10 mouse cellular contexts compared by ENCODE assay signal in the genomic region with DNA sequence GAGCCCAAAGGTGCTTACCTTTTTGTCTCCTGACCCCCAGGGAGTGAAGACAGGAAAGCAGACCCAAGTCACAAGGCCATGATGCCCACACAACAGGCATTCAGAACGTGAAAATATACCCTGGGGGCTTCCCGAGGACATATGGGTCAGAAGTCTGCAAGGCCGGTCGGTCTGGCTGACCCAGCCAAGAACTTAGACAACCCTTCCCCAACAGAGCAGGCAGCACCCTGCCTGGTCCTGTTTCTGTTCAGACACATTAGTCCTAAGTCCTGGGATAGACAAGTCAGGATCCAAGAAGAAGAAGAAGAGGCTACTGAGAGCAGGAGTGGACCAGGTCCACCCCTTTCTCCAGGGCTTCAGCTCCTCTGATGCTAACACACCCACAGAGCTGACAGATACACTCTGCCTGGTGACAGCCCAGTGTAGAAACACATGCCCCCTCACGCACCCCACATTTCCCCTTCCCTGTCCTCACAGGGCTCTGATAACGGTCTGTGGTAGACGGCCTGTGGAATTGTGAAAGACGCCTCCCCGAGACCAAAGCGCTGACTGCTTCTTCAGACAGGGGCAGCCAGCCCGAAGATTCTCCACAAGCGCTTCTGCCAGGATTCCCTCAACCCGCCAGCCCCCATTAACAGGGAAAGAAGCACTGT. TPM values are rescaled to one million over a fixed set of nuclear protein-coding genes. Genes with fewer than 3 reads are reported as not detected.
DNase-seq lines count a peak whose midpoint lies in the region; ATAC-seq and TF ChIP-seq lines count a peak whose summit lies in the region.
"Had no signal": no experiment of that assay in that cellular context is flagged by ENCODE, and none has a peak within 500 bp of the region (broad histone marks: within the 10 kb centered on the region; RNA-seq: fewer than 3 reads in every experiment).

No protein-coding gene starts in this region.

- H3K4me3 ChIP-seq in heart, embryonic 15.5 days: no peak overlapping the region
- no peak overlapping the region for H3K4me3 ChIP-seq in heart, adult 2 months
- H3K4me3 ChIP-seq in E14TG2a.4 (replicated peaks; ENCODE audit: low read length): peak overlapping the region; percentile 41
- no peak overlapping the region for H3K4me3 ChIP-seq in bone marrow macrophage, adult 2 months (ENCODE audit: insufficient read depth, low read length)
- H3K4me3 ChIP-seq in liver, postnatal 0 days (ENCODE audit: low read depth, low read length): peak overlapping the region; percentile 69
- H3K4me3 ChIP-seq in hindbrain, embryonic 13.5 days: no peak overlapping the region

- intact Hi-C loops in heart, adult 2 months (cut with DNase I): no loop called here

- no peak overlapping the region for H3K4me2 ChIP-seq in heart, embryonic 15.5 days
- H3K4me2 ChIP-seq in liver, postnatal 0 days (ENCODE audit: low read depth, low read length): peak overlapping the region; percentile 82
- H3K4me2 ChIP-seq in hindbrain, embryonic 13.5 days: no peak overlapping the region
- H3K4me2 ChIP-seq: midbrain, embryonic 11.5 days had no signal

- ATAC-seq in heart, embryonic 15.5 days (replicated peaks; ENCODE audit: insufficient number of reproducible peaks, insufficient read depth, low FRiP score, low read depth): no peak
- no peak for ATAC-seq in liver, postnatal 0 days
- no peak for ATAC-seq in hindbrain, embryonic 13.5 days (ENCODE audit: low FRiP score)

- H3K9me3 ChIP-seq in heart, embryonic 15.5 days (replicated peaks): no peaks in the 10 kb centered on the region
- no peaks in the 10 kb centered on the region for H3K9me3 ChIP-seq in E14TG2a.4 (ENCODE audit: low read length)
- H3K9me3 ChIP-seq in liver, postnatal 0 days (ENCODE audit: low read length): no peaks in the 10 kb centered on the region
- no peaks in the 10 kb centered on the region for H3K9me3 ChIP-seq in hindbrain, embryonic 13.5 days

- WGBS in heart, embryonic 15.5 days: 40% methylated on average over 13 of the region's 13 CpGs
- 63% methylated on average over 13 of the region's 13 CpGs for WGBS in heart, adult 2 months
- 30% methylated on average over 13 of the region's 13 CpGs for WGBS in liver, postnatal 0 days (ENCODE audit: insufficient replicate concordance)
- WGBS in hindbrain, embryonic 13.5 days: 82% methylated on average over 13 of the region's 13 CpGs

- TF ChIP-seq CTCF in heart, adult 2 months (IDR thresholded peaks at IDR 0.05): no peak
- TF ChIP-seq CTCF in E14TG2a.4 (conservative IDR thresholded peaks at IDR 0.05; ENCODE audit: low read length): no peak
- TF ChIP-seq CTCF in bone marrow macrophage, adult 2 months (IDR thresholded peaks at IDR 0.05; ENCODE audit: low read depth, low read length): no peak
- TF ChIP-seq CTCF in liver, postnatal 0 days (IDR thresholded peaks at IDR 0.05; ENCODE audit: low read depth): no peak

- TF ChIP-seq EP300 in heart, adult 2 months (IDR thresholded peaks at IDR 0.05; ENCODE audit: insufficient read depth, low read depth, low read length): no peak
- no peak for TF ChIP-seq EP300 in liver, postnatal 0 days (IDR thresholded peaks at IDR 0.05; ENCODE audit: low read depth)

- no peaks in the 10 kb centered on the region for H3K27me3 ChIP-seq in heart, embryonic 15.5 days
- no peaks in the 10 kb centered on the region for H3K27me3 ChIP-seq in heart, adult 2 months (ENCODE audit: control insufficient read depth, insufficient read depth, low read length)
- H3K27me3 ChIP-seq in E14TG2a.4 (ENCODE audit: insufficient read depth, low read length): no peaks in the 10 kb centered on the region
- H3K27me3 ChIP-seq in liver, postnatal 0 days (ENCODE audit: insufficient read depth, low read length): no peaks in the 10 kb centered on the region
- no peaks in the 10 kb centered on the region for H3K27me3 ChIP-seq in hindbrain, embryonic 13.5 days

- DNase-seq in heart, adult 2 months: no peak
- peak; percentile 60 for DNase-seq in liver, postnatal 0 days
- DNase-seq in thymus, postnatal 36 days: no peak
- DNase-seq: cerebellum, postnatal 25 days; kidney, postnatal 25 days had no signal

- no peaks in the 10 kb centered on the region for H3K79me2 ChIP-seq in heart, adult 2 months (replicated peaks; ENCODE audit: control insufficient read depth, insufficient read depth, low read length)

- peak overlapping the region; percentile 15; the same call in 1 of the 2 replicates for H3K27ac ChIP-seq in heart, embryonic 15.5 days
- H3K27ac ChIP-seq in heart, adult 2 months: no peak overlapping the region
- peak overlapping the region; percentile 69 for H3K27ac ChIP-seq in bone marrow macrophage, adult 2 months (ENCODE audit: insufficient read depth, low read depth, low read length)
- peak overlapping the region; percentile 97 for H3K27ac ChIP-seq in liver, postnatal 0 days (ENCODE audit: low read depth)
- no peak overlapping the region for H3K27ac ChIP-seq in hindbrain, embryonic 13.5 days

- H3K36me3 ChIP-seq in heart, embryonic 15.5 days: no peaks in the 10 kb centered on the region
- H3K36me3 ChIP-seq in heart, adult 2 months (ENCODE audit: control insufficient read depth, insufficient read depth, low read length): no peaks in the 10 kb centered on the region
- H3K36me3 ChIP-seq in E14TG2a.4 (ENCODE audit: insufficient read depth, low read length): peaks cover 72% of the 10 kb centered on the region
- H3K36me3 ChIP-seq in liver, postnatal 0 days (replicated peaks; ENCODE audit: insufficient read depth, low read length): peaks cover 23% of the 10 kb centered on the region
- peaks cover 6% of the 10 kb centered on the region; the same call in 1 of the 2 replicates for H3K36me3 ChIP-seq in hindbrain, embryonic 13.5 days

- TF ChIP-seq POLR2A in heart, adult 2 months (IDR thresholded peaks at IDR 0.05; ENCODE audit: insufficient read depth, low read depth, low read length): no peak
- TF ChIP-seq POLR2A in bone marrow macrophage, adult 2 months (IDR thresholded peaks at IDR 0.05; ENCODE audit: borderline replicate concordance, low read depth, low read length): no peak

- H3K4me1 ChIP-seq in heart, embryonic 15.5 days (replicated peaks): peaks cover 38% of the 10 kb centered on the region
- H3K4me1 ChIP-seq in heart, adult 2 months (ENCODE audit: control insufficient read depth, insufficient read depth, low read length): no peaks in the 10 kb centered on the region
- H3K4me1 ChIP-seq in E14TG2a.4 (replicated peaks; ENCODE audit: low read depth, low read length): peaks cover 100% of the 10 kb centered on the region
- H3K4me1 ChIP-seq in bone marrow macrophage, adult 2 months (ENCODE audit: control insufficient read depth, insufficient read depth, low read length): peaks cover 24% of the 10 kb centered on the region
- H3K4me1 ChIP-seq in liver, postnatal 0 days (ENCODE audit: insufficient read depth): peaks cover 44% of the 10 kb centered on the region
- H3K4me1 ChIP-seq in hindbrain, embryonic 13.5 days (replicated peaks): 0 out of 2 replicates have a peak, but pooled peaks cover 4% of the 10 kb centered on the region

- no peak overlapping the region for H3K9ac ChIP-seq in heart, embryonic 15.5 days
- H3K9ac ChIP-seq in heart, adult 2 months (ENCODE audit: low read depth, low read length): no peak overlapping the region
- peak overlapping the region; percentile 79 for H3K9ac ChIP-seq in liver, postnatal 0 days (replicated peaks)
- H3K9ac ChIP-seq in hindbrain, embryonic 13.5 days: no peak overlapping the region

RNA-seq across cellular contexts. Expression of gene Rps6ka1, which starts 12.6 kb away (rescaled TPM):
- polyA plus RNA-seq in heart, embryonic 15.5 days (2015; fragmentation: Nextera tagmentation; extraction: Ambion mirVana): 12.6 and 20.5 TPM in 2 replicates
- 1 to 10 TPM; 4.4 to 4.8 TPM for total RNA-seq in heart, adult 2 months (2021)
- 5.9 and 7.1 TPM in 2 replicates for polyA plus RNA-seq in heart, adult 2 months (2012; rRNA removed)
- 100 and 101 TPM in 2 replicates for polyA plus RNA-seq in bone marrow macrophage, adult 2 months (2012; ENCODE audit: insufficient read depth, insufficient read length, missing spikeins)
- polyA plus RNA-seq in liver, postnatal 0 days (2015; fragmentation: Nextera tagmentation; extraction: Ambion mirVana): 31.6 and 36.9 TPM in 2 replicates
- 20.9 and 23.6 TPM in 2 replicates for polyA plus RNA-seq in hindbrain, embryonic 13.5 days (2015; fragmentation: Nextera tagmentation; extraction: Ambion mirVana)

Comparison
In these comparisons a context has a peak if more than half of its experiments do, and no peak if none do; other contexts are left out.
1. H3K27ac ChIP-seq: peak in heart, embryonic 15.5 days (single experiment), bone marrow macrophage, adult 2 months (single experiment) and liver, postnatal 0 days (single experiment); none in heart, adult 2 months (single experiment) and hindbrain, embryonic 13.5 days (single experiment).
2. H3K4me3 ChIP-seq: peak in E14TG2a.4 (single experiment) and liver, postnatal 0 days (single experiment); none in heart, embryonic 15.5 days (single experiment), heart, adult 2 months (single experiment), bone marrow macrophage, adult 2 months (single experiment) and hindbrain, embryonic 13.5 days (single experiment).